Mouse (Mus musculus): ENCODE results near the gene Pbld2.

DNA sequence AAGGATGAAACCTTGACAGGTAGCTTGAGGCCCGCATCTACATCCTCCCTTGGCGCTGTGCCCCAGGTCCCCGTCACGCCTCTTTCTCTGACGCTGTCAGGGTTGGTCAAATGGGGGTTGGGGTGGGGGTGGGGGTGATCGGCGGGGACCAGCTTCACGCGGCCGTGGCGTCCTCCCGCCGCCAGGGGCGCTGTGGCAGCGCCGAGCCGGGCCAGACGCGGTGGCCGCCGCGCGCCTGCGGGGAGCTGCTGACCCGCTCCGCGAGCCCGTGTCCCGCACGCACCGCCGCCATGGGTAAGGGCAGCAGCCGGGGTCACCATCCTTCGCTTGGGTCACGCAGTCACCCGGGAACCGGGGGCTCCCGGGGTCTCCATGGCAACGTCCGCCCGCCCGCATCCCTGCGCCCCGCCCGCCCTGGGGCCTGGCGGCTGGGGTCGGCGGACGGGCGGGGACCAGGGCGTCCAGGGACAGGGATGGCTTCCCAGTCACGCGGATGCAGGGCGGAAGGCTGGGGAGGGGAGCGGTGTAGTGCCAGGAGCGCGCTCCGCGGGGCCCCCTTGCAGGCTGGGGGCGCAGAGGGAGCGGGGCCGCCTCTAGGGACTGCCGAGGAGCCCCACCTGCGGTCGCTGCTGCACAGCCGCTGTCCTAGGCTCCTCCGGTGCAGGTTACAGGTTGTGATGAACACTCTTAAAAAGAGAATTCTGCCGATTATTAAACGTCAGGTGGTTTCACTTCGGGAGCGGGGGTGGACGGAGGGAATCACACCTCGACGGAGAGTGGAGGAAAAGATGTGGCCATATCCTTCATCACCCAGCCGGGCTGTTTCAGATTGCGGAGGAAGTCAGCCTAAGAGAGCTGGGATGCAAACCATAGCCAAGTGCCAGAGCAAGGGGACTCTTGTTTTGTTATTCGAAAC lies 43.8 kb upstream of the Pbld2 start, which contains the start of gene Rufy2:
- TF ChIP-seq CTCF (IDR thresholded peaks at IDR 0.05; ENCODE audit: low read depth) (peak; percentile 44), EP300 (IDR thresholded peaks at IDR 0.05; ENCODE audit: low read depth) (no peak)
